Mouse (Mus musculus) adrenal gland, postnatal 14 days (tissue): ENCODE measurements around the gene Pomgnt1. TPM values are rescaled to one million over a fixed set of nuclear protein-coding genes. Genes with fewer than 3 reads are reported as not detected.

Source experiments
- DNase-seq: peaks from one replicate; pipeline ENCODE4 v3.0.0; 2021; ENCODE audit warnings: mixed read lengths
- total RNA-seq: library from RNA; stranded (reverse); gene quantifications from 2 replicates; pipeline ENCODE4 v1.2.3, GENCODE M21; 2021

The Pomgnt1 gene
- total RNA-seq, 1 experiment from 2014 or later, result 65.8 TPM

DNA sequence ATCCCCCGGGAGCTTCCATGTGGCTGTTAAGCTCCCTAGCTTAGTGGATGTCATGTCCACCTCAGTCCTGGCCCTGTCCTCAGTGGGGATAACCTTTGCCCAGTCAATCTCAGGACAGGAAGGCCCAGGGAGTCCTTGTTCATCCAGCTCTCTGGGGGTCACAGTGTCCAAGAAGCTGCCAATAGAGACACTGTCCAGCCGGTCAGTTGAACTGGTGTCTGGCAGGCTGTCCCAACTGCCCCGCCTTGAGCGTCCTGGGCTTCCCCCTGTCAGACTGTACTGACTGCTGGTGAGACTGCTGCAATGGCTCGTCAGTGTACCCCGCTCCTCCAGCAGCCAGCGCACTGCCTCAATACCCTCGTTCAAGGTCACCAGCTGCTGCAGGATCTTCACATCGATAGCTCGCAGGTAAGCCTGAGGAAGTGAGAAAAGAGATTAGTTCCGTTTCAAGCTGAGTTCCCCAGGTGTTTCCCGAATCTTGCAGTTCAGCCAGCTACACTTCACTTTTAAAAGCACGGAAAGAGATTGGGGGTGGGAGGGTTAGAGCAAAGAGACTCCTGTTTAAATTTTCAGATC, 13.9 kb downstream of the Pomgnt1 start:
- DNase-seq, result no peak

DNA sequence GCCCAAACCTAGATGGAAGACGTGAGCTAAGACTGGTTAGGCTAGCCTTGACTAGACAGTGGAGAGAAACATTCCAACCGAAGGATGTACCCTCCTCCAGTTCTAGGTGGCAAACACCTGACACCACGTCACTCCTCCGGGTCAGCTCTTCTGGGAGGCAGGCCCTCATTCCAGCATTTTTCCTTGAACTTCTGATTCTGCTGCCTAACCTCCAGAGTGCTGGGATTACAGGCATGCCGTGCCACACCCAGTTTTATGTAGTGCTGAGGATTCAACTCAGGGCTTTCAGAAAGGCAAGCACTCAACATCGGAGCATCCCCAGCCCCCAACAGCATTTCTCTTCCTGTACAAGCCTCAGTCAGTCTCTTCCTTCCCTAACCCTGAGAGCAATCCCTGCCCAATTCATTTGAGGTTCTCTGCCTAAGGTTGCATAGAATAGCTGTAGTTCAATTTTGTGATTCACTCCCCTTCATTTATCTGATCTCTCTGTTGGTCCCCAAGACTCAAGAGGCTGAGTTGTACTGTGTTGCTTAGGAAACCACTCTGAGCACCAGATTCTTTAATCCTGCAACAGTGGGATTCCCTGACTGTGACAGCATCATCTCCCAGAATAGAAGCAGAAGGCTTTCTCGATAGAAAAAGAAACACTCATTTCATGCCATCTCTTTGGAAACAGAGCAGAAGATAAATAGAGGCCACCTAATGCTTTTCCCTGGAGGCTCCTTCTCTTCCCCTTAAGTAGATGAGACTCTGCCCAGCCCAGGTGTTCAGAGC, 17.3 kb downstream of the Pomgnt1 start:
- DNase-seq, result no peak

DNA sequence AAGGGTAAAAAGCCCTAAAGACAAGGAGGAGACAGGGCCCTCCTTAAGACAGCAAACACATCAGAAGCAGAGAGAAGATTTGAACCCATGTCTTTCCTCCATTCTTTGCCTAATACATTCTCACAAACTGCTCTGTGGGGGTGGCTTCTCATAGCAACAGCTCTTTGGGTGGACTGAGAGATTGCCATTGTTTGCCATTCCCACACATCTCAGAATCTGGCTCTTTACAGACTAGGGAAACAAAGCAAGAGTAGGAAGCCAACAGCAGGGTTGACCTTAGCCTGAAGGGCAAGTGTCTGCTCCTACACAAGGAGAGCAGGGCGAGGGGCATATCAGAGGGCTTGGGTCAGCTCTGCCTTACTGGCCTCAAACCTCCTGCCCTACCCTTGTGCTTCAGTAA, 18.1 kb downstream of the Pomgnt1 start:
- no peak for DNase-seq

DNA sequence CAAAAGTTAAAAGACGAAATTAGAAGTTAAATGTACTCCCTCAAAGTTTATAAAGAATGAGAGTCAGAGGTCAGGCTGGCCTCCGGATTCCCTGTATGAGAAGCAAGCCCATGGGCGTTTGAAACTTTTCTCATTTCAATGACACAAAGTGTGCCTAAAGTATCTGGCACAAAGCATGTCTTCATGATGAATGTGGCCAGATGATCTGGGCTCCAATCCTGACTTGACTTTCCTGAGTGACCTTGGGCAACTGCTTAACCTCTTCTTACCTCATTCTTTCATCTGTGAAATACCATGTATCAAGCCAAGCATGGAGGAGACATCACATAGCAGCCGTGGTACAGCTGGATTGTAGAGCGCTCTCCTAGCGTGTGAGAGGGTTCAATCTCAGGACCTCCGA, 18.6 kb downstream of the Pomgnt1 start:
- no peak for DNase-seq

DNA sequence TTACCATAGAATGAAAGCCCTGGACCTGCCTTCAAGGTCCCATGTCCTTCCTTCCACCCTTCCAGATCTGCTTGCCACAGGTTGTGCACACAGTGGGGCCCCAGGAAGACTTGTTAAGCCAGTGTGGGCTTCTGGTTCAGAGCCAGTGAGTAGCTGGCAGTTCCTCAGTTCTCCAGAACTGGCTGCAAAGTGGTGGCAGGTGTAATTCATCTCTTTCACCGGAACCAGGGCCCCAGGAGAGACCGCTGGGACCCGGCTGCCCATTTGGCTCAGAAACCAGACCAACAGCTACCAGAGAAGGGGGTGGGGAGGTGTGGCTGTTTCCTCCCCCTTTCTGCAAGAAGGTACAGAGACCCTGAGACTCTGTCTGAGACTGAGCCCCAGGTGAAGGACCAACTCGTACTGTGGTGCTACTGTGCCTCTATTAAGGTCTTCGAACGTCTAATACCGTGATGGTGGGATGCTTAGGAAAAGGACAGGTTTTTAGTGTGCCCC, 19.7 kb downstream of the Pomgnt1 start:
- DNase-seq, result peak; percentile 71

DNA sequence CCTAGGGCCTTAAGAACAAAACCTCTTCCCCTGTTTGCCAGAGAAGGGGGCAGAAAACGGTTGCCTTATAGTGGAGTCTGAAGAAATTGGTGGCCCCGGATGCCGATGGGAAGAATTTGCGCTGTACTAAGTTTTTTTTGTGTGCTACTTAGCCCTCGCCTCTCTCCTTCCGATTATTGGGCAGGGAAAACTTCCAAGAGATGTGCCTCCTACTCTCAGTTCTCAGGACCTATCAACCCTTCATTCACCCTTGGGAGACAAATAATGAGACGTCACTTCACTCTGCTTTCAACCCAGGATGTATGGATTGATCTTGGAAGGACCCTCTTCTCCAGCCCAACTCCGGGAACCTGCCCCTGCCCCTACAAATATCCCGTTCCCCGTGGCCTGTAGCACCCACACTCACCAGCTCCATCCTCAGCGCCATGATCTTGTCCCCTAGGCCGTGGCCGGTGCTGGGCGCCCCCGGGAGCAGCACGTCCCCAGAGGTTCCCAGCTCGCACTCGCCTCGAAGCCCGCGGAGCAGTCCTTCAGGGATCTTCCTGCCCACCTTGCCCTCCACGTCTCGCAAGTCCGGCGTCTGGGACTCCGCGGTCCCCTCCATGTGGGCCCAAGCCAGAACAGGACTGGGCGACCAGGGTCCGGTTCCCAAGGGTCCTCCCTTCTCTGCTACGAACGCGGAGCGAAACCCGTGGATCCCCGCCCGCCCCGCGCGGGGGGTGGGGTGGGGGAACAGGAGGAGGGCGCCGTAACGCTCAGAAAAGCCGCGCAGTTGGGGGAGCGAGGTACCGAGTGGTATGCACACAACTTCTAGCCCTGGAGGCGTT, 20.5 kb downstream of the Pomgnt1 start:
- DNase-seq, result peak; percentile 87

DNA sequence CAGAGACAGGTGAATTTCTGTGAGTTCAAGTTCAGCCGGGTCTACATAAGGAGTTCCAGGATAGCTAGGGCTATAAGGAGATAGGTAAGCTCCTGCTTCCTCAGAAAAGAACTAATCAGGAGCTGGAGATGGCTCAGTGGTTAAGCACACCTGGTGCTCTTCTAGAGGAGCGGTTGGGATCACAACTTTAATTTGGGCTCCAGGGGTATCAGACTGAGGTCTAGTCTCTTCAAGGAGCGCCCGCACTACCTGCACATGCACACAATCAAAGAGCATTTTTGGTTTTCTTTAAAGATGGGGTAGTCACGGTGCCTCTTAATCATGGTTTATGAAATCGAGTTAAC, 26.1 kb downstream of the Pomgnt1 start:
- no peak for DNase-seq

DNA sequence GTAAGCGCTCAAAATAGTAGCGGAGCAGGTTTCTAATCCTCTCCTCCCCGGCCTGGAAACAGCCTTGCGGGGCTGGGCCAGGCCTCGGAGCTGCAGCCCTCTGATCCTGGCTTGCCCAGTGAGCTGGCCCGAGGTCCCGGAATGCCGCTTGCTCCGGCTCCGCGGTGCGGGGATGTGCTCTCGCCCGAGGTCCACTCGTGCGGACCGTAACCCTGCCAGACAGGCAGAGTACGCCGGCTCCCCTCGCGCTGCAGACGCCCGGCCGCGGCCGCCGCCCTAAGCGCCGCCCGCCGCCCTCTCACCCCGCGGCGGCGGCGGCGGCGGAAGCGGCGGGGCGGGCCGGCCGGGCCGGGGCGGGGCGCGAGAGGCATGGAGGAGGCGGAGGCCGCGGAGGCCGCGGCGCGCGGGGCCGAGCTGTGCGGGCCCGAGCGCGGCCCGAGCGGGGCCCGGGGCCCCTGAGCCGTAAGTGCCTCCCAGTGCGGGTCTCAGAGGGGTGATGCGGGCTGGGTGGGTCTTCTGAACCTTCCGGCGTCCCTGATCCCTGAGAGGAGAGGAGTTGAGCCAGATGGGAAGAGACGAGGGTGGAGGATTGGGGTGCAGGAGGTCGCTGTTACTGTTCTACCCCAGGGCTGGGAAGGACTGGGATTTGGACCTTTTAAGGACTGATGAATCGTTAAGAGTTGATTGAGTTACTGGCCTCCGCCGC, 26.7 kb downstream of the Pomgnt1 start:
- DNase-seq, result peak; percentile 88

DNA sequence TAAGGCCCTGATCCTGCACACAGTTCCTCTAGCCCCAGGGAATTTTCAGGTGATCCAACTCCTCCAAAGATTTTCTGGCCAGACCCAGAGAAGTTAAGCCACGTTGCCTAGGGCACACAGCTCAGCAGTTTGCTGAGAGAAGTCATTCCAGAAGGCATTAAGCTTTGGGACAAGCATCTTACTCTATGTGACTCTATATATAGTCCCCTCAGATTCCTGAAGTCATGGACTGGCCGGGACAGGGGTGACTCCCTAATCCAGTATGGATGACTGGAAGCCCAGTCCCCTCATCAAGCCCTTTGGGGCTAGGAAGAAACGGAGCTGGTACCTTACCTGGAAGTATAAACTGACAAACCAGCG, 27.2 kb downstream of the Pomgnt1 start:
- DNase-seq, result no peak

DNA sequence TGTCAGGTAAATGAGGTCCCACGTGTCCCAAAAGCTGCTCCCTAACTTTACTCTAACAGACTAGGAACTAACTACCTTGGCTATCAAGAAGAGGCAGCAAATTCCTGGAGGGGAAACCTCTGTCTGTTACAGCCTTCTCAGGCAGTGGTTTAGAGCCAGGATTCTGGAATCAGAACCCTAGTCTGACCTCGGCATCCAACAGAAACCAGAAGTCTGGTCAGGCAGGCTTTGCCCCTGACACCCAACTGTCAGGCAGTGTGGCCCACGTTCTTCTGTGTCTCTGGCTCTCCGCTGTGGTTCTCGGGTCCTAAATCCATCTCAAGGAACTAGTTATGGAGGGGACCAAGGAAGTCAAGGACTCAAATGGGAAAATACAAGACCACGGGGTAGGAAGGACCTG, 27.6 kb downstream of the Pomgnt1 start, which contains the start of gene Lurap1:
Lurap1 (minus strand) TSS at position 101 of the 400 bp plus-strand sequence.
- no peak for DNase-seq

DNA sequence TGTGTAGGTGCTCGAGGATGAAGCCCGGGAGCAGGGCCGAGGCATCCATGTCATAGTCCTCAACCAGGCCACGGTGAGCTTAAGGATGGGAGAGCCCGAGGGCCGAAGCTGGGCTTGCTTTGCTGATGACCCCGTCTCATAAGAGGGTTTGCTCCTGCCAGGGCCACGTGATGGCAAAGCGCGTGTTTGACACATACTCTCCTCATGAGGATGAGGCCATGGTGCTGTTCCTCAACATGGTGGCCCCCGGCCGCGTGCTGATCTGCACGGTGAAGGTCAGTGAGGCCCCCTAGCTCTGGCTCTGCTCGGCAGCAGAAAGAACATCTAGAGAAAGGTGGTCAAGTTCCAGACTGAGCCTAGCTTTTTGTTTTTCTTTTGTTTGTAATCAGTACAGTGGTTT, 29.1 kb downstream of the Pomgnt1 start:
- DNase-seq, result no peak

DNA sequence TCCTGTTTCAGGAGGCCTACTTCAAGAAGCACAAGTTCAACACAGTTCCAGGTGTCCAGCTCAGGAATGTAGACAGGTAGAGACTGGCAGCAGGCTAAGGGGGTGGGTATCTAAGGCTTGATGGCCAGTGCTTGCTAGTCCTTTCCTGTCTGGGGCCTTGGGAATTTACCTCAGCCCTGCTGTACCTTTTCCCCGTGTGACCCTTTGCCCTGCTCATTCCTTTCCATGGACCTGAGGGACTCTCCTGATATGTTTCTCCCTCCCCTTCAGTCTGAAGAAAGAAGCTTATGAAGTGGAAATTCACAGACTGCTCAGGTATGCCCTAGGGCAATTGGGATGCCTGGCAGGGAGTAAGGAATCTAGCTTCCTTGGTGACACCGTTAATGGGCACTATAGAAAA, 34.2 kb downstream of the Pomgnt1 start:
- DNase-seq, result no peak

DNA sequence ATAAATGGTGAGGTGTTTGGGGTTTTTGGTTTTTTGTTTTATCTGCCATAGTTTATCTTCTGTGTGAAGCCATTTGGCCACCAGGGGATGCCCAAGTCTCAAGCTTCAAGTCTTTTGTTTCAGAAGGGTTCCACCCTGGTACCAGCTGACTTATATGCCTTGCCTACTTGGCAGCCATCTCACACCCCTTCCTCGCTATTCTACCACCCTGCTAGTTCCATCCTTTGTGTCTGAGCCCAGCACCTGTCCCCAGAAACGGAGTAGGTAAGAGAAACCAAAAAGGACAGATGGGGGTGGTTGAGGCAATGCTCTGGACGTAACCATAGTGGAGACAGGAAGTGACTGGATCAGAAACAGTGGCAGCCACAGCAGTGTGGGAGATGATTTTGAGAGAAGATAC, 36.3 kb downstream of the Pomgnt1 start:
- peak; percentile 41 for DNase-seq

DNA sequence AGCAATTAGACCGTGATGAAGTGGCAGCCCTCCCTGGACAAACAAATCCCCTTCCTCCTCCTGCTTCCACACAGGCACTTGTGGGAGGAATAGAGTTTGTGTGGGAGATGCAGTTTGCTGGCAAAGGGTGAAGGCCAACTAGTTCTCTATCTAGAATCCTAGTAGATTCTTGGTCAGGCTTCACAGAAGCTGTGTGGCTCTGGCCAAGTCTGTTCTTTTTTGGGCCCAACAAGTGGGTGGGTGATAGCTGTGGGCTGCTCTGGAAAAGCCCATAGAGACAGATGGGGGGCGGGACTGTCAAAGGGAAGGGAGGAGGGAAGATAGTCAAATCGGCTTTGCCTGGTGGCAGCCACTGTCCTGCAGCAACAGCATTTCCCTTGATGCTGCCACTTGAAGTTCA, 37.1 kb downstream of the Pomgnt1 start:
- no peak for DNase-seq

DNA sequence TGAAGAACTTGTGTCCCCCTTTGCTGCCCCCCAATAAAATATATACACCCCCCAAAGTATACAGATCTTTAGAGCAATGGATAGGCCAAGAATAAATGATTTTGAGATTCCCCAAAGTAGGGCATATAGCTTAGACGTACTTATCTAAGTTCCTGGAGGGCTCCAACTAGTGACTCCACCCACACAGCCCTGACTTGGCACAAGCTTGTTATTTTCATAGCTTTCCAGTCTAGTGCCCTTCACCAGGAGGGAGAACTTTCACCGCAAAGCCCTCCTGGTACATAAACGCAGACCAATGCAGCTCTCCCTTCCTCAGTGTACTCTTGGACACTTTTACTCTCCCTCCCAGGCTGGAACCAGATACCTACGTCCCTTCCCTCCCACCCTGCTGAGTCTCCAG, 38.5 kb downstream of the Pomgnt1 start:
- no peak for DNase-seq

DNA sequence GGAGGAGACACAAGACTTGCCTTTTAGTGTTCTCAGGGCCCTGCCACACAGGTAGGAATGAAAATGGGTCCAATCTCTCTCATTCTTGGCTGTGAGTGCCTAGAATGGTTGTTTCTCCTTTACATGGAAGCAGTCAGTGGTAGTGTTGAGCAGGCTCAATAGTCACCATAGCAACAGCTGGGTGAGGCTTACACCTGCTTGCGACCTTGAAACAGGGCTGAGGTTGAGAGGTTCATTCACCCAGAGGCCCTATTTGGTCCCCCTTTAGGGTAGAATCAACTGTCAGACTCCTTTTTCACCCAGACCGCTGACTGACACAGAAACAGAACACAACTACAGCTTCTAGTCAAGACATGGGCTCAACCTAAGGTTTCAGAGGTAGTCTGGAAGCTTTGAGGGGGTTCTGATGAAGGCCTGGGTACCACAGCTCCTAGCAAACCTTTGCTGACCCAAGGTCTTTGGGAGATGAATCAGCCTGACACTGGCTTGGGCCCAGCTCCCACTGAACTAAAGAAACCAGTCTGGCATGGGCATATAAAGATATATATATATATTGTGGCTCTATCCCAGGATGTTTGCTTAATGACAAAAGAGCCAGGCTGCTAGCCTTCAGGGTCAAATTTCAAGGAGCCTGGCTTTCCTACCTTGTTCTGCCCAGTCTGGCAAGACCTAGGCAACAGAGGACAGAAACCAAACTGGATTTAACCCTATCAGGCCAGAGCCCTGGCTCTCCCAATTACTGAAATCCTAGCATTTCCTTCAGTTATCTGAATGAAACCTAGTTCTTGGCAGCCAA, 41.3 kb downstream of the Pomgnt1 start:
- no peak for DNase-seq

DNA sequence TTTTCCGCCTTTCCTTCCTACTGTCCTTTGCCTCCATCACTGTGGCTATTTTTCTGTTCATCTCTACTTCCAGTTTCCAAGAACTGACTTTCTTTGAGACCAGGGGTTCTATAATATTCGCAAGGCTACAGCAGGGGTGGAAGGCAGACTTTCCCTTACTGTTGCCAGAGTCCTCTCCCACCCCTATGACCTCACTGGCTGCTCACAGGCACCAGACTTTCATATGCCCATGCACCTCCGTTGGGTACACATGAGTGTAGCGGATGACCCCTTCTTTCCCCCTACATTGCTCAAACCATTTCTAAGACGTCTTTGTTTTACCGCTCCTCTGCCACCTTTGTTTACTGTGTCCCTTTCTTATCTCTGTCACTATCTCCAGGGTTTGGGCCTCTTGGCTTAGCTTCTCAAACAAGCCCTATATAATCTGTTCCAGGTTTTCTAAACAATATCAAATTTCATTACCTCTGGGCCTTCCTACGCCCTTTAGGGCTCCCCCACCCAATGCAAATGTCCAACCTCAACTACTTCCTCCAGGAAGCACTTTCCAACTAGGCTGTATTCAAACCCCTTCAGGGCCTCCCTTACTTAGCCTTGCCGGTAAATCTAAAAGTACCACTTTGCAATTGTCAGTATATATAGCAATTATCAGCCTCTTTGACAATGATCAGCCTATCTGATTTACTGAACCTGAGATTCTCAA, 42.2 kb downstream of the Pomgnt1 start:
- no peak for DNase-seq

DNA sequence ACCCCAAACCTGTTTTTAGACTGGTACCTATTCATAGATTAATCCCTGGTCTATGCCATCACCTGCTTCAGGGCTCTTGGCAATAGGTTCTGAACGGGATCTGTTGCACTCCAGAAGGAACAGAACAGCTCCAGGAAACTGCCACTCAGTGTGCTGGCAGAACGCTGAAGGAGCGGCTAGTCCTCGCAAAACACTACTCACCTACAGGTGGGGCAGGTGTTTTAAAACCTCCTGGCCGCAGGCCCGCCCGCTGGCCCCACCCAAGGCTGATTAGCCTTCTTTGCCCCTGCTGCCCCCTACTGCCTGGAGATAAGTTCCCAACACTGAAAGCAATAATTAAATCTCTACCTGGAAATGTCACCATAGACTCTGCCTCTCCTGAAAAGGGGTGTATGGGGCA, 43.8 kb downstream of the Pomgnt1 start, which contains the start of gene Tspan1:
Tspan1 (minus strand) TSS at position 198 of the 400 bp plus-strand sequence.
- DNase-seq, result no peak

DNA sequence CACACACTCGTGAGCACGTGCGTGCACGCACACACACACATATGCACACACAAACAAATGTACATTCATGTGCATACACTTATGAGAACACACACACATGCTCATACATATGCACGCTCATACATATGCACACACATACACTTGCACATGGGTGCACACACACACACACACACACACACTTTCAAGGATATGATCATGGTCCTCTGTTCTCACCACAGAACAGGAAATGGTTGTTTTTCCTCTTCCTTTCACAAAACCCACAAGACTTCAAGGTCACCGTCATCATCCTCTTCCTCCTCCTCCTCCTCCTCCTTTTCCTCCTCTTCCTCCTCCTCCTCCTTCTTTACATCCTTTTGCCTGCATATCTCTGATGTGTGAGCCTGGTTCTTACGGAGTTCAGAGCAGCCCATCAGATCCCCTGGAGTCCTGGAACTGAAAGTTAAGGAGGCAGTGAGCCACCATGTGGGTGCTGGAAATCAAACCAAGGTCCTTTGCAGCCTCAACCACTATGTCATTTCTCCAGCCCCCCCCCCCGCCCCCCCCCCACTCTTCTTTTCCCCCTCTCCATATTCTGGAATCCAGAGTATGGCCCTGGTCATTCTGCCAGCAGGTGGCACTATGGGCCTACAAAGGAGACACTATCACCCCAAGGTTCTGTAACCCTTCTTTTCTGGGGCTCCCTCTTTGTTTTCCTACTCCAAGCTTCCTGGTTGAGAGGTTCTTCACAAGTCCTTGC, 45.1 kb downstream of the Pomgnt1 start:
- DNase-seq, result peak; percentile 88

DNA sequence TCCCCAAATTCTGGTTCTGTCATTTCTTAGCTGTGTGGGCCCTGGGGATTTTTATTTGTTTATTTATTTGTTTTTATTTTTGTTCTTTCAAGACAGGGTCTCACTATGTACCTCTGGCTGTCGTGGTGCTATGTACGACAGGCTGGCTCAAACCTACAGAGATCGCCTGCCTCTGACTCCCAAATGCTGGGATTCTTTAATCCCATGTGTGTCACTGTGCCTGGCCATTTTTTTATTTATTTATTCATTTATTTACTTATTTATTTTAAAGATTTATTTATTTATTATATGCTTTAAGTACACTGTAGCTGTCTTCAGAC, 45.7 kb downstream of the Pomgnt1 start:
- DNase-seq, result no peak
